ENCODE assay signal across 25 mouse cellular contexts in genomic region chr17:88352960-88353359, GRCm38 (mm10).
"Had no signal": no experiment of that assay in that cellular context is flagged by ENCODE, and none has a peak within 500 bp of the region (broad histone marks: within the 10 kb centered on the region; RNA-seq: fewer than 3 reads in every experiment).

No protein-coding gene starts in this region.

- ATAC-seq: hindbrain, embryonic 16.5 days; inflammation-experienced regulatory T-cells, adult 6 months; intestine, embryonic 15.5 days; intestine, postnatal 0 days had no signal

- H3K4me1 ChIP-seq: heart, embryonic 13.5 days; heart, embryonic 15.5 days; hindbrain, embryonic 10.5 days; hindbrain, embryonic 12.5 days; intestine, embryonic 15.5 days; limb, embryonic 13.5 days; limb, embryonic 15.5 days had no signal

- H3K9ac ChIP-seq: heart, embryonic 13.5 days; heart, embryonic 15.5 days; hindbrain, embryonic 12.5 days; hindbrain, embryonic 14.5 days; intestine, embryonic 15.5 days; limb, embryonic 13.5 days; limb, embryonic 15.5 days; liver, embryonic 14.5 days had no signal

- H3K4me2 ChIP-seq: heart, embryonic 11.5 days; heart, embryonic 13.5 days; heart, embryonic 15.5 days; hindbrain, embryonic 12.5 days; hindbrain, embryonic 14.5 days; intestine, embryonic 15.5 days; limb, embryonic 13.5 days; limb, embryonic 15.5 days had no signal

- DNase-seq: gastrocnemius, postnatal 25 days; heart, adult 2 months; heart, postnatal 4 days; kidney, adult 18-20 months; kidney, adult 8-10 months; kidney, postnatal 10 days; kidney, postnatal 25 days; kidney, postnatal 4 days; left cerebral cortex, postnatal 4 days; lung, adult 18-20 months had no signal

- H3K27ac ChIP-seq: heart, adult 2 months; heart, embryonic 13.5 days; heart, embryonic 15.5 days; hindbrain, embryonic 10.5 days; hindbrain, embryonic 12.5 days; hindbrain, embryonic 14.5 days; intestine, embryonic 15.5 days; layer of hippocampus, adult 2 months; left cerebral cortex, adult 2 months; limb, embryonic 13.5 days; limb, embryonic 15.5 days; liver, embryonic 14.5 days had no signal

- H3K36me3 ChIP-seq: heart, embryonic 13.5 days; heart, embryonic 15.5 days; hindbrain, embryonic 10.5 days; hindbrain, embryonic 12.5 days; intestine, embryonic 15.5 days; limb, embryonic 13.5 days; limb, embryonic 15.5 days had no signal

- H3K9me3 ChIP-seq: heart, embryonic 15.5 days; hindbrain, embryonic 12.5 days; intestine, embryonic 15.5 days; limb, embryonic 13.5 days; limb, embryonic 15.5 days had no signal

- H3K27me3 ChIP-seq: heart, embryonic 13.5 days; heart, embryonic 15.5 days; hindbrain, embryonic 12.5 days; intestine, embryonic 15.5 days; limb, embryonic 13.5 days; limb, embryonic 15.5 days had no signal

- H3K4me3 ChIP-seq: heart, adult 2 months; heart, embryonic 13.5 days; heart, embryonic 15.5 days; hindbrain, embryonic 10.5 days; hindbrain, embryonic 12.5 days; intestine, embryonic 15.5 days; layer of hippocampus, adult 2 months; left cerebral cortex, adult 2 months; limb, embryonic 13.5 days; limb, embryonic 15.5 days had no signal
